ENCODE assay signal across 1 mouse cellular context in genomic region chr2:32597248-32597647, GRCm38 (mm10).
TF ChIP-seq lines count a peak whose summit lies in the region.

No protein-coding gene starts in this region.

TF ChIP-seq in myocyte, 11 proteins besides CTCF, POLR2A, EP300 and RAD21:
- TF ChIP-seq POLR2AphosphoS2 (IDR thresholded peaks at IDR 0.05; ENCODE audit: insufficient read length, low read depth) (no peak), MYOG (IDR thresholded peaks at IDR 0.05; ENCODE audit: control insufficient read depth in 1 of 3, insufficient read depth in 1 of 3, insufficient read length in 2 of 3, low read depth in 2 of 3) (no peak), MAX (IDR thresholded peaks at IDR 0.05; ENCODE audit: low read depth) (no peak), MYOD1 (IDR thresholded peaks at IDR 0.05; ENCODE audit: control insufficient read depth in 1 of 3, insufficient read length in 2 of 3, low read depth in 2 of 3) (no peak), USF1 (IDR thresholded peaks at IDR 0.05; ENCODE audit: low read depth) (no peak), CEBPB (IDR thresholded peaks at IDR 0.05; ENCODE audit: insufficient read depth, poor library complexity, severe bottlenecking) (no peak), TCF3 (IDR thresholded peaks at IDR 0.05; ENCODE audit: insufficient read length, low read depth) (no peak), SRF (IDR thresholded peaks at IDR 0.05; ENCODE audit: control insufficient read depth, insufficient read length, low read depth) (no peak), REST (IDR thresholded peaks at IDR 0.05; ENCODE audit: insufficient read depth, insufficient read length) (no peak), E2F4 (IDR thresholded peaks at IDR 0.05; ENCODE audit: insufficient read depth) (no peak), TCF12 (IDR thresholded peaks at IDR 0.05; ENCODE audit: insufficient read depth, poor library complexity, severe bottlenecking) (no peak)
